Mouse (Mus musculus) olfactory bulb, adult 2 months (tissue): Measurements from ENCODE around the gene Specc1.

Experiments
- CTCF ChIP-seq: fragments of 200-500 bp; IDR thresholded peaks from 2 replicates; pipeline ENCODE4 v1.5.1; 2012; ENCODE audit warnings: low read depth, mild to moderate bottlenecking, low read length, moderate library complexity; ENCODE audit not compliant: insufficient read depth
- POLR2A ChIP-seq: fragments of 200-500 bp; IDR thresholded peaks from 2 replicates; pipeline ENCODE4 v1.6.1; 2012; ENCODE audit warnings: mild to moderate bottlenecking, low read depth, low read length, moderate library complexity; ENCODE audit not compliant: insufficient read depth

- TF ChIP-seq CTCF (no peak), POLR2A (no peak)
Measured at GRCm38 (mm10) chr11:62243871-62244270, 287.3 kb downstream of the Specc1 start.
